Mouse (Mus musculus) embryonic facial prominence, embryonic 10.5 days (tissue): Measurements from ENCODE around the gene Lrrc25. TPM values are rescaled to one million over a fixed set of nuclear protein-coding genes. Genes with fewer than 3 reads are reported as not detected.

Experiments
- DNase-seq: peaks from one replicate; pipeline ENCODE4 v3.0.0-alpha.2; 2017; ENCODE audit warnings: low spot score
- H3K27ac ChIP-seq: fragments of 300-500 bp; sonication (generic); replicated peaks from 2 replicates; pipeline ENCODE4 v1.5.1; 2016; ENCODE audit warnings: mild to moderate bottlenecking
- H3K27me3 ChIP-seq: fragments of 300-500 bp; sonication (generic); replicated peaks from 2 replicates; pipeline ENCODE4 v1.6.1; 2016; ENCODE audit warnings: low read depth, mild to moderate bottlenecking; ENCODE audit not compliant: poor library complexity, severe bottlenecking
- H3K36me3 ChIP-seq: fragments of 300-500 bp; sonication (generic); replicated peaks from 2 replicates; pipeline ENCODE4 v1.6.1; 2016; ENCODE audit warnings: mild to moderate bottlenecking, moderate library complexity
- H3K4me1 ChIP-seq: fragments of 300-500 bp; sonication (generic); 2 replicates; pipeline ENCODE4 v1.6.1; 2016
- H3K4me3 ChIP-seq: fragments of 300-500 bp; sonication (generic); 2 replicates; pipeline ENCODE4 v1.5.1; 2016; ENCODE audit warnings: mild to moderate bottlenecking, moderate library complexity
- H3K9me3 ChIP-seq: fragments of 300-500 bp; sonication (generic); 2 replicates; pipeline ENCODE4 v1.6.1; 2016; ENCODE audit warnings: mild to moderate bottlenecking
- WGBS: fragments of 180-500 bp; shearing (Covaris S2); methylation state at CpG from one replicate; pipeline ENCODE4 v1.1.7; 2016; 5-methylcytosine and 5-hydroxymethylcytosine counted together
- polyA plus RNA-seq: library from polyadenylated mRNA; unstranded; fragments of >200 nt; fragmentation: Nextera tagmentation; extraction: Ambion mirVana; gene quantifications from 2 replicates; pipeline ENCODE4 v1.2.1, GENCODE M21; 2016

The Lrrc25 gene
- polyA plus RNA-seq, 1 experiment from 2014 or later: 0.77 TPM

GRCm38 (mm10) chr8:70646369-70646768, 30.4 kb downstream of the Lrrc25 start:
- Histone ChIP-seq H3K4me1 (peaks cover 55% of the 10 kb centered on the region), H3K9me3 (no peaks in the 10 kb centered on the region), H3K4me3 (no peak overlapping the region), H3K27ac (peak overlapping the region; percentile 79), H3K27me3 (no peaks in the 10 kb centered on the region), H3K36me3 (peaks cover 31% of the 10 kb centered on the region)
- no peak for DNase-seq
- 75% methylated on average over 6 of the region's 6 CpGs for WGBS

DNA sequence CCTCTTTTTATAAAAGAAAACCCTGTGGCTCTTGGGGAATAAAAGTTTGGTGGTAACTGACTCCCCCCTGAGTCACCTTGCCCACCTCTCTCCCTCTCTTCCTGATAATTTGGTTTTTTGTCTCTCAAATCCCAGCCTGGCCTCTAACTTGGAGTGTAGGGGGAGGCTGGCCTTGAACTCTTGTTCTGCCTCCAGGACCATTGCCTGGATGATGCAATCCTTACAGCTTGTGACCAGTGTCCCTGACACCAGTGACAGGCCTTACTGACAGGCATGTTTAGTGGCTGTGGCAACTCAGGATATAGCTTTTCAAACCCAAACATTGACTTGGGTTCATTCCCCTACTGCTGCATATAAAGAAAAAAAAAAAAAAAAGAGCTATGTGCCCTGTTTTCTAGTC, 30.8 kb downstream of the Lrrc25 start:
- Histone ChIP-seq H3K9me3 (no peaks in the 10 kb centered on the region), H3K27ac (peak overlapping the region; percentile 79), H3K27me3 (no peaks in the 10 kb centered on the region), H3K4me1 (peaks cover 55% of the 10 kb centered on the region), H3K36me3 (peaks cover 35% of the 10 kb centered on the region), H3K4me3 (no peak overlapping the region)
- no peak for DNase-seq

- peaks cover 43% of the 10 kb centered on the region for H3K36me3 ChIP-seq
- peak overlapping the region; percentile 79 for H3K27ac ChIP-seq
- H3K4me3 ChIP-seq: peak overlapping the region; percentile 30; the same call in 1 of the 2 replicates
- H3K4me1 ChIP-seq: peaks cover 59% of the 10 kb centered on the region
- WGBS: 48% methylated on average over 8 of the region's 8 CpGs
- H3K9me3 ChIP-seq: no peaks in the 10 kb centered on the region
- peak; percentile 68 for DNase-seq
- no peaks in the 10 kb centered on the region for H3K27me3 ChIP-seq
Measured at GRCm38 (mm10) chr8:70647343-70648163, 31.6 kb downstream of the Lrrc25 start.

DNA sequence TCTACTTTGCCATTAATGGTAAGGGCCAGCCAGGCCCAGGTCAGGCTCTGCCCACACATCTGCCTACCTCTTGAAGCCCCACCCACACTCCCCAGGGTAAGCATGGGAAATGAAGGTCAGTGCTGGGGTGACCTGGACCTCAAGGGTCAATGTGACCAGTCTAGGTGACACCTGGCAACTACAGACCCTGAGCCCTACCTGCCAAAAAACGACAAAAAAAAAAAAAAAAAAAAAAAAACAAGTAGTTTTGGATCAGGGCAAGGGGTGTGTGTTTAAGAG, 32.1 kb downstream of the Lrrc25 start:
- H3K4me3 ChIP-seq: no peak overlapping the region
- H3K36me3 ChIP-seq: peaks cover 45% of the 10 kb centered on the region
- peaks cover 60% of the 10 kb centered on the region for H3K4me1 ChIP-seq
- 23% methylated on average over 1 of the region's 1 CpGs for WGBS
- H3K27me3 ChIP-seq: no peaks in the 10 kb centered on the region
- H3K27ac ChIP-seq: peak overlapping the region; percentile 79
- no peaks in the 10 kb centered on the region for H3K9me3 ChIP-seq
- no peak for DNase-seq

GRCm38 (mm10) chr8:70648921-70649320, 33.0 kb downstream of the Lrrc25 start:
- Histone ChIP-seq H3K9me3 (no peaks in the 10 kb centered on the region), H3K27me3 (no peaks in the 10 kb centered on the region), H3K36me3 (peaks cover 51% of the 10 kb centered on the region), H3K4me3 (no peak overlapping the region), H3K27ac (peak overlapping the region; percentile 49), H3K4me1 (peaks cover 60% of the 10 kb centered on the region)
- WGBS: 67% methylated on average over 3 of the region's 3 CpGs
- DNase-seq: no peak

DNA sequence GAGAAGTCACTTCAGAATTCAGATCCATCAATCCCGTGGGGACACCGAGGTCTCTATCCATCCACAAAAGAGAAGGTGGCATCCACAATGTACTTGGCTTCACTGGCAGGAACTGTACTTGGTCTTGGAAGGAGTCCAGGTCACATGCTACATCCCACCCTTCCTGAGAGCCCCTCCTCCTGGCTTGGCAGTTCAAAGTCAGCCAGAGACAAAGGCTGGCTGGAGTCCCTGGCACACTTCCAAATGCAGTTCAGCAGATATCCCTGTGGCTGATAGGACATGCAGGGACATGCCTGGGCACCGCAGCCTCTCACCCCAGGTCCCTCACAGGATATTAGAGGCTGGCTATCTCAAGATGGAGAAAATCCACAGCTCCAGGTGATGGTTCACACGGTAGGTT, 33.4 kb downstream of the Lrrc25 start:
- H3K9me3 ChIP-seq: no peaks in the 10 kb centered on the region
- WGBS: 89% methylated on average over 4 of the region's 4 CpGs
- peak overlapping the region; percentile 49 for H3K27ac ChIP-seq
- H3K27me3 ChIP-seq: no peaks in the 10 kb centered on the region
- DNase-seq: no peak
- peaks cover 54% of the 10 kb centered on the region for H3K36me3 ChIP-seq
- H3K4me3 ChIP-seq: no peak overlapping the region
- H3K4me1 ChIP-seq: peaks cover 60% of the 10 kb centered on the region

DNA sequence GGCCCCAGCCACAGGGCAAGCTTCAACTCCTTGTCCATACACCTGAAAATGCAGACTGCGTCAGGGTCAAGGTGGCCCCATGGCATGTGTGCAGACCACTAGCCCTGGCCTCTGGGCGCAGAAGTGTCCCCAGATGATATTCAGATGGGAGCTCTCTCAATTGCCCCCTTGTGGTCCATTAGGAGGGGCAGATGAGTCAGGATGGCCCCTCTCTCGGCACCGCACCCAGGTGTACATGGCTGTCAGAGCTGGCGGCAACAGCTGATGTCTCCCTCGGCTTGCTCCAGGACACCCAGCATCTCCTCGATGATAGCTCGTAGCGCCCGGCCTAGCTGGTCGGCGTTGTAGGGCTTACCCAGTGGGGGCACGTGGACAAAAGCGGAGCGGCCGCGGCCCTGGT, 34.4 kb downstream of the Lrrc25 start:
- WGBS: 93% methylated on average over 17 of the region's 17 CpGs
- H3K27ac ChIP-seq: no peak overlapping the region

DNA sequence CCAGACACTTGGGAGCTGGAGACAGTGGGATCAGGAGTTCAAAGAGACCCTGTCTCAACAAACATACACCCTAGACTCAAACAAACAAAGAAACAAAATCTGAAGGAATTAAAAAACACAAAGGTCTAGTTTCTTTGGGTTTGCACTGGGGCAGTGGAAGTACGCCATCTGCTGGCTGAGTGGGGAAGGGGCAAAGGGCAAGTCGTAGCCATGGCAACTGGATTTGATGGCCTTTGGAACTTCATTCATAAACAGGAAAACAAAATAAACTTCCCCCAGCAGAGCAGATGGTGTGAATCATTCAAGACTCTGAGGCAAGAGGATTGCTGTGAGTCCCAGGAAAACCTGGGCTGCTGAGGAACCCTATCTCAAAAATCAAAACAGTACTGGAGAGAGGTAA, 37.3 kb downstream of the Lrrc25 start:
- 67% methylated on average over 2 of the region's 2 CpGs for WGBS
- Histone ChIP-seq H3K27me3 (no peaks in the 10 kb centered on the region), H3K36me3 (peaks cover 87% of the 10 kb centered on the region), H3K27ac (no peak overlapping the region), H3K9me3 (no peaks in the 10 kb centered on the region), H3K4me1 (peaks cover 60% of the 10 kb centered on the region), H3K4me3 (no peak overlapping the region)
- DNase-seq: peak; percentile 67

More for the DNA sequence above, 34.4 kb downstream of the Lrrc25 start:
- H3K4me3 ChIP-seq: no peak overlapping the region
- no peak for DNase-seq
- peaks cover 62% of the 10 kb centered on the region for H3K4me1 ChIP-seq
- H3K36me3 ChIP-seq: peaks cover 65% of the 10 kb centered on the region
- H3K27me3 ChIP-seq: no peaks in the 10 kb centered on the region
- H3K9me3 ChIP-seq: no peaks in the 10 kb centered on the region

DNA sequence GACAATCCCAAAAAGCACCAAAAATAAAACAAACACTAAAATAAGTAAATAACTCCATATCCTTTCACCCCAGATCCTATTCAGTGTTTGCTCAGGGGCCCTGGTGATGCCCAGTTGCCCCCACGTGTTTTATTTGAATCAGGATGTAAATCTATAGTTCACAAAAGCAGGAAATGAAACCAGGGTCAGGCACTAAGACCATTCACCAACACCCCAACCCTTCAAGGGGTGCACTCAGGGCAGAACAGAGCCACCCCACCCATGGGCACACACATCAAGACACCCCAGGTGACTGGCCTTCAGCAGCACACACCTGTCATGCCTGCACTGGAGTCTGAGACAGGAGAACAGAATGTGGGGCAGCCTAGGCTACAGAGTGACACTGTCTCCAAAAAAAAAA, 38.2 kb downstream of the Lrrc25 start:
- Histone ChIP-seq H3K4me3 (no peak overlapping the region), H3K27me3 (no peaks in the 10 kb centered on the region), H3K36me3 (peaks cover 78% of the 10 kb centered on the region), H3K9me3 (no peaks in the 10 kb centered on the region), H3K27ac (peak overlapping the region; percentile 81; the same call in 1 of the 2 replicates), H3K4me1 (peaks cover 60% of the 10 kb centered on the region)
- WGBS: 72% methylated on average over 1 of the region's 1 CpGs
- DNase-seq: no peak

- Histone ChIP-seq H3K27me3 (no peaks in the 10 kb centered on the region), H3K27ac (peak overlapping the region; percentile 81), H3K36me3 (peaks cover 64% of the 10 kb centered on the region), H3K9me3 (no peaks in the 10 kb centered on the region), H3K4me3 (peak overlapping the region; percentile 22; the same call in 1 of the 2 replicates), H3K4me1 (peaks cover 66% of the 10 kb centered on the region)
- peak; percentile 43 for DNase-seq
- 16% methylated on average over 2 of the region's 2 CpGs for WGBS
Measured at GRCm38 (mm10) chr8:70655469-70655868, 39.5 kb downstream of the Lrrc25 start.

GRCm38 (mm10) chr8:70656193-70656790, 40.3 kb downstream of the Lrrc25 start:
- Histone ChIP-seq H3K27me3 (no peaks in the 10 kb centered on the region), H3K9me3 (no peaks in the 10 kb centered on the region), H3K36me3 (peaks cover 56% of the 10 kb centered on the region), H3K4me1 (peaks cover 70% of the 10 kb centered on the region), H3K27ac (peak overlapping the region; percentile 81), H3K4me3 (no peak overlapping the region)
- peak; percentile 39 for DNase-seq
- 60% methylated on average over 13 of the region's 13 CpGs for WGBS

- DNase-seq: no peak
- Histone ChIP-seq H3K9me3 (no peaks in the 10 kb centered on the region), H3K36me3 (peaks cover 48% of the 10 kb centered on the region), H3K27me3 (no peaks in the 10 kb centered on the region), H3K27ac (peak overlapping the region; percentile 81; the same call in 1 of the 2 replicates), H3K4me1 (peaks cover 72% of the 10 kb centered on the region), H3K4me3 (peak overlapping the region; percentile 80; the same call in 1 of the 2 replicates)
- WGBS: 93% methylated on average over 3 of the region's 3 CpGs
Measured at GRCm38 (mm10) chr8:70657214-70657613, 41.3 kb downstream of the Lrrc25 start.

DNA sequence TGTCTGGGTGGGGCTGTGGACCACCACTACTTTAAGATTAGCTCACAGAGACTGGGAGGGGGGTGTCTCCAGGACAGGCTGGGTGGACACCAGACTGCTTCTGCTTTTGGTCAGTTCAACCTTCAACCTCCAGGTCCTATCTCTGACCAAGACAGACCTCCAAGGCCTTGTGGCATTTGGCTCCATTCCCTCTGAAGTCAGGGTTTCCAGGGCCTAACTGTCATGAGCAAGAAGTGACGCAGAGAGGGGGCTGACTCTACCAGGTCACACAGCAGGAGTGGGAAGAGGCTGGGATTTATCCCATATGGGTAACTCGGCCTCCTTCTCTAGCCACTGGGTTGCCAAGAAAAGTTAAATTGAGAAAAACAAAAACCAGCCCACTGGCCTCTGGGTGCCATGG, 41.8 kb downstream of the Lrrc25 start:
- Histone ChIP-seq H3K4me3 (peak overlapping the region; percentile 80), H3K4me1 (peaks cover 67% of the 10 kb centered on the region), H3K27ac (peak overlapping the region; percentile 81), H3K27me3 (no peaks in the 10 kb centered on the region), H3K9me3 (no peaks in the 10 kb centered on the region), H3K36me3 (peaks cover 43% of the 10 kb centered on the region)
- 81% methylated on average over 2 of the region's 2 CpGs for WGBS
- DNase-seq: no peak
